Mouse (Mus musculus) midbrain, embryonic 12.5 days (tissue): ENCODE results near the gene Gm17190. TPM values are rescaled to one million over a fixed set of nuclear protein-coding genes. Genes with fewer than 3 reads are reported as not detected.
"Not testable (repeated sequence)": the region's sequence is repeated elsewhere in the genome, so short reads cannot be mapped to it uniquely, and the experiment has no call there.

Experiments
- ATAC-seq: fragments of 200-750 bp; cut with Nextera tagmentation; 2 replicates; pipeline ENCODE4 v1.8.0; 2017; ENCODE audit warnings: low read depth, moderate TSS enrichment, moderate library complexity; ENCODE audit not compliant: low FRiP score
- H3K27ac ChIP-seq: fragments of 300-500 bp; sonication (generic); replicated peaks from 2 replicates; pipeline ENCODE4 v1.5.1; 2016; ENCODE audit warnings: mild to moderate bottlenecking
- H3K27me3 ChIP-seq: fragments of 300-500 bp; sonication (generic); 2 replicates; pipeline ENCODE4 v1.6.1; 2016; ENCODE audit warnings: mild to moderate bottlenecking
- H3K36me3 ChIP-seq: fragments of 300-500 bp; sonication (generic); 2 replicates; pipeline ENCODE4 v1.6.1; 2016
- H3K4me1 ChIP-seq: fragments of 300-500 bp; sonication (generic); 2 replicates; pipeline ENCODE4 v1.6.1; 2016
- H3K4me2 ChIP-seq: fragments of 300-500 bp; sonication (generic); replicated peaks from 2 replicates; pipeline ENCODE4 v1.6.1; 2016; ENCODE audit warnings: mild to moderate bottlenecking, moderate library complexity
- H3K4me3 ChIP-seq: fragments of 300-500 bp; sonication (generic); 2 replicates; pipeline ENCODE4 v1.5.1; 2016; ENCODE audit warnings: mild to moderate bottlenecking
- H3K9ac ChIP-seq: fragments of 300-500 bp; sonication (generic); replicated peaks from 2 replicates; pipeline ENCODE4 v1.6.1; 2016; ENCODE audit warnings: mild to moderate bottlenecking, moderate library complexity
- H3K9me3 ChIP-seq: fragments of 300-500 bp; sonication (generic); 2 replicates; pipeline ENCODE4 v1.6.1; 2016; ENCODE audit warnings: mild to moderate bottlenecking
- WGBS: fragments of 180-500 bp; shearing (Covaris S2); methylation state at CpG from one replicate; pipeline ENCODE4 v1.1.7; 2016; 5-methylcytosine and 5-hydroxymethylcytosine counted together
- polyA plus RNA-seq: library from polyadenylated mRNA; unstranded; fragments of >200 nt; fragmentation: Nextera tagmentation; extraction: Ambion mirVana; gene quantifications from 2 replicates; pipeline ENCODE4 v1.2.1, GENCODE M21; 2016

Gm17190 gene
- polyA plus RNA-seq, result not detected in 2 replicates

DNA sequence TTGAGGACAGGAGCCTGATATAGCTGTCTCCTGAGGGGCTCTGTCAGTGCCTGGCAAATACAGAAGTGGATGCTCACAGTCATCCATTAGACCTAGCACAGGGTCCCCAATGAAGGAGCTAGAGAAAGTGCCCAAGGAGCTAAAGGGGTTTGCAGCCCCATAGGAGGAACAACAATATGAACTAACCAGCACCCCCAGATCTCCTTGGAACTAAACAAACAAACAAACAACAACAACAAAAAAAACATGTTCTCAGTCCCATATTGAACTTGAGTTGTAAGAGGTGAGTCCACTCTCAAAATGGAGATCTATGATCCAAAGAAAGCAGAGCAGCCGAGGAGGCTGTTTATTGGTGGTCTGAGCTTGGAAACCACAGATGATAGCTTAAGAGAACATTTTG lies at the start of gene Gm17190:
Gene Gm17190, plus strand, starts transcription at position 301 of the 400 bp plus-strand sequence.
- H3K9me3 ChIP-seq, H3K9ac ChIP-seq, H3K4me2 ChIP-seq, H3K27me3 ChIP-seq, ATAC-seq, H3K4me1 ChIP-seq, H3K27ac ChIP-seq, H3K4me3 ChIP-seq, H3K36me3 ChIP-seq: not testable (repeated sequence)
- 100% methylated on average over 1 of the region's 1 CpGs for WGBS

DNA sequence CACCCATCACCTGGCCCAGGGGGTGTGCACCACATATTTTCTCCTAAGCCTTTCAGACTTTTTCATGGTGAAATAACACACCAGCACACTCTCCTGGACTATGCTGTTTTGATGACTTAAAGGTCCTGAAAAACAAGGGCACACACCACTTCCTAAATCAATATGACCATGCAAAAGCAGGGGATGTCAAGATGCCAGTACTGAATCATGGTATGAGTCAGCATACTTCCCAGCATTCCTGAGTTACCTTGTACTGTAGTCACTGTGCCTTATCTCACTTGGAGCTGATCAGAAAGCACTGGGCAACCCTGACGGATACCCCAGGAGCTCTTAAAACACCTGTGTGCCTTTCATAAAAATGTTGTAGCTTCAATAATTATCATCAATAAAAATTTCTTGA lies 42.3 kb upstream of the Gm17190 start:
- WGBS, result 70% methylated on average over 1 of the region's 1 CpGs
- ATAC-seq, result no peak
- H3K4me1 ChIP-seq, result no peaks in the 10 kb centered on the region
- no peaks in the 10 kb centered on the region for H3K36me3 ChIP-seq
- H3K9ac ChIP-seq, result no peak overlapping the region
- no peaks in the 10 kb centered on the region for H3K9me3 ChIP-seq
- no peak overlapping the region for H3K4me2 ChIP-seq
- H3K27ac ChIP-seq, result no peak overlapping the region
- H3K4me3 ChIP-seq, result no peak overlapping the region
- no peaks in the 10 kb centered on the region for H3K27me3 ChIP-seq

DNA sequence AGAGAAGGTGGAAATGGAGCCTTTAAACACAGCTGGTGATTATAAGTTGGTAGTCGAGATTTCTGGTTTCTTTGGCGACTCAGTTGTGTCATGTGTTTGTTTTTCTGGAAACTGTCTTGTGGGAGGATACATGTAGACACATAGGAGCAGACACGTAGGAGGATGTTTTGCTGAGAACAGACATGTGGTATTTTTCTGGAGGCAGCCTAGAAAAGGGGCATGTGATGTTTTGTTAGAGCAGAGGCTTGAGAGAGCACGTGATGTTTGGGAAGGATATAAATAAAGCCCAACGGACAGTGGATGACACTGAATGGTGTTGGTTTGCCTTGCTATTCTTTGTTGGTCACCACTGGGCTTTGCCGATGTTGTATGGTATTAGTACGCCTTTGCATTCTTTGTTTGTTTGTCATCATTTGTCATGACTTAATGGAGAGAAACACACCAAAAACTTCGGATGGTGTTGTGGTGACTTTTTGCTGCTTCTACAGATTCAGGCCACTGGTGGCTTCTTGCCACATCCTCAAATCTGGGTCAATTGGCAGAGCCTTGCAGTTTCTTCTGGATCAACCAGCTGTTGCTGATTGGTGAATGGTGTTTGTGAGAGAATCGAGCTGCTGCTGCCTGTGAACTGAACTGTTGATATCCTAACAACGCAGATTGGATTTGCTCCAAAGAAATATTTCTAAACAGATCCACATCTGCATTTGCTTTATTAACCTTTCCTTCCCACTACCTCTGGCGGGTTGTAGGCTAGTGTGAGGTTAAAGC lies 41.4 kb upstream of the Gm17190 start:
- Histone ChIP-seq H3K27me3 (no peaks in the 10 kb centered on the region), H3K4me1 (no peaks in the 10 kb centered on the region), H3K4me2 (no peak overlapping the region), H3K36me3 (no peaks in the 10 kb centered on the region), H3K27ac (no peak overlapping the region), H3K9ac (no peak overlapping the region), H3K4me3 (no peak overlapping the region), H3K9me3 (no peaks in the 10 kb centered on the region)
- 85% methylated on average over 11 of the region's 11 CpGs for WGBS
- ATAC-seq, result no peak

DNA sequence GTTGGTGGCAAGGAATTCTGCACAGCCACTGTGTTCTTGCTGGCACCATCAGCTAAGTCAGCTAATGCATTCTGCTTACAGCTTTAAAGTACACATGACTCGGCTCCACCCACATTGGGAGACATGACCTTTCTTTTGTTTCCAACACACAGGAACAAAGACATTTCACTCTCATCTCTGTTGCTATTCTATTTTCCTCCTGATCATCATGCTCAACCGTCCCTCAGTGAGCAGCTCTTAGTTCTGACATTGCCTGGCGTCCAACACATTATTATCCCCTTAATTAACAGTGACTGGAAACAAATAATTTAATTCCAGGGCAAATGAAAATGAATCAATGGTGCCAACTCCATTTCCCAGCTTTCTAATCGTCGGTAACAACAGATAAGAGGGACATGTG lies 36.5 kb upstream of the Gm17190 start:
- H3K36me3 ChIP-seq, result no peaks in the 10 kb centered on the region
- WGBS, result 44% methylated on average over 5 of the region's 5 CpGs
- no peak overlapping the region for H3K4me3 ChIP-seq
- no peaks in the 10 kb centered on the region for H3K9me3 ChIP-seq
- ATAC-seq, result no peak
- no peaks in the 10 kb centered on the region for H3K4me1 ChIP-seq
- no peak overlapping the region for H3K9ac ChIP-seq
- no peak overlapping the region for H3K4me2 ChIP-seq
- H3K27ac ChIP-seq, result no peak overlapping the region
- no peaks in the 10 kb centered on the region for H3K27me3 ChIP-seq

DNA sequence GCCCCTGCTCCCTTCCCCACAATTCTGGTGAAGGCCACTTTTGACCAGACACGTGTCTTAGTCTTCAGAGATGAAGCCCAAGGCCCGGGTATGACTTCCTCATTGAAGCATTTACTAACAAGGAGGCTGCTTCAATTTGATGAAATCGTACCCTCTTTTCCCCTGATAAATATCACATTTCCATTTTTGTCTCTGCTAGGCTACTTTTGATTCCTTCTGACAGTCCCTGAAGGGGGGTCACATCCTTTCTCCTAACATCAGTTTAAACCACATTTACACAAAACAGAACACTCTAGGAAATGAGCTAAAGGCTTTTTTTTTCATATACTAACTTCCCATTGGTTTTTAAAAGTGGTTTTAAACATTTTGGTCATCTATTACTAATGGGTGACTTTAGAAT lies 29.1 kb upstream of the Gm17190 start:
- Histone ChIP-seq H3K4me1 (no peaks in the 10 kb centered on the region), H3K4me2 (no peak overlapping the region), H3K9ac (no peak overlapping the region), H3K9me3 (no peaks in the 10 kb centered on the region), H3K4me3 (no peak overlapping the region), H3K27me3 (no peaks in the 10 kb centered on the region), H3K36me3 (no peaks in the 10 kb centered on the region), H3K27ac (no peak overlapping the region)
- ATAC-seq, result no peak
- 92% methylated on average over 3 of the region's 3 CpGs for WGBS

DNA sequence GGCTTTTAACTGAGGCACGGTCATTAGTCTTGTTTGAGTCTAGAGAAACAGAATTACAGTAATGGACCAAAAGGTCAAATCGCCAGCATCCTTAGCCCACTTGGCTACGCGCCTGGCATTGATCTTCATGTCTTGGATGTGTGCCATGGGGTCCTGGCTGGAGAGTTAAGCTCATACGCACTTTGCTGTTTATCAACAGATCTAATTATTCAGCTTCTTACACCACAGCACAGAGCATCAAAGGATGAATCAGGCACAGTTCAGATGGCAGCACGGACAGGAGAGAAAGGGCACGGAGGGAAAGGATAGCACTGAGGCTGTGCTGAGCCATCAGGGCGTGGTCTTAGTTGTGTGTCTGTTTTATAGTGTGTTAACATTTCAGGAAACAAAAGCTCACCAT lies 8.3 kb upstream of the Gm17190 start:
- H3K9ac ChIP-seq, result no peak overlapping the region
- H3K9me3 ChIP-seq, result no peaks in the 10 kb centered on the region
- no peak for ATAC-seq
- H3K4me2 ChIP-seq, result no peak overlapping the region
- no peak overlapping the region for H3K27ac ChIP-seq
- H3K27me3 ChIP-seq, result no peaks in the 10 kb centered on the region
- H3K4me1 ChIP-seq, result no peaks in the 10 kb centered on the region
- H3K36me3 ChIP-seq, result no peaks in the 10 kb centered on the region
- H3K4me3 ChIP-seq, result no peak overlapping the region
- 67% methylated on average over 8 of the region's 8 CpGs for WGBS

DNA sequence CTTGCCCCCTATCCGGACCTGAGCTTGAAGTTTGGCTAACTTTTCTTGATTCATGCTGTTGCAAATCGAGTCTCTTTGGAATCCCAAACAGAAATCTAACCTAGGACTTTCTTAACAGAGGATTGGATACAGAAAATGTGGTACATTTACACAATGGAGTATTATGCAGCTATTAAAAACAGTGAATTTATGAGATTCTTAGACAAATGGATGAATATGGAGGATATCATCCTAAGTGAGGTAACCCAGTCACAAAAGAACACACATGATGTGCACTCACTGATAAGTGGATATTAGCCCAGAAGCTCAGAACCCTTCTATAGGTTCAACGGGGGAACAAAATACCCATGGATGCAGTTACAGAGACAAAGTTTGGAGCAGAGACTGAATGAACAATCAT lies 578 bp upstream of the Gm17190 start, which contains the start of gene Gm20075:
Gene Gm20075, minus strand, starts transcription at position 101 of the 400 bp plus-strand sequence.
- not testable (repeated sequence) for H3K27ac ChIP-seq, H3K4me2 ChIP-seq, ATAC-seq, H3K4me1 ChIP-seq, H3K9me3 ChIP-seq, H3K27me3 ChIP-seq, H3K9ac ChIP-seq, H3K4me3 ChIP-seq, H3K36me3 ChIP-seq
- WGBS, result 88% methylated on average over 3 of the region's 3 CpGs

DNA sequence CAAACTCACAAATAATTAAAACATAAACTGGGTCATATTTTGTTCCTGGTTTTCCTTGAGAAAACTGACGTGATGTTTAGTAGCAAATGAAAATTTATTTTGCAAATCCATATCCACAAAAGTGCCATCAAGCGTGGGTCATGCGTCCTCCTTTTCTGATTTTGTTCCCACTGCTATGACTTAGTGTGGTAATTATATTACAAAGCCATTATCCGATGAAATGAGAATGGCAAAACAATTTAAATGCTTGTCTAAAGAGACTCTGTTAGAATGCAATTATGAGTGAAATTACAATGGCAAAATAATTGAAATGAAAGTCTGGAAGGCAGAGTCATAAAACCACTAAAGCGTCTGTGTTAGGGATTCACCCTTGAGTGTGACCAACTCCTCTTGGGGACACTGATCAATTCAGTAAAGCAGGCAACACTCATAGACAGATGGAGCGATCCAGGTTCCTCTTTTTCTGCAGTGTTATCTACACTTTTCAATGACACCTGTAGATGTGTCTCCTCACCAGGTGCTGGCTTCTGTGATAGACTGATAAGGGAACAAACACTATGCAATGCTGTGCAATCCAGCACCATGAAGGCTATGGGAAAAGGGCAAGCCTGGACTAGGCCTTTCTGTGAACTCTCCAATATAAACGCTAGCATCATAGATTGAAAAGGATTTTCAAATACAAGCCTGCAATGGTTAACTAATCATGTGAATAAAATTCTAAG lies 3.9 kb downstream of the Gm17190 start:
- WGBS, result 87% methylated on average over 7 of the region's 7 CpGs
- Histone ChIP-seq H3K4me3 (no peak overlapping the region), H3K27ac (no peak overlapping the region), H3K4me2 (no peak overlapping the region), H3K27me3 (no peaks in the 10 kb centered on the region), H3K9me3 (no peaks in the 10 kb centered on the region), H3K36me3 (no peaks in the 10 kb centered on the region), H3K4me1 (no peaks in the 10 kb centered on the region), H3K9ac (no peak overlapping the region)
- ATAC-seq, result no peak

DNA sequence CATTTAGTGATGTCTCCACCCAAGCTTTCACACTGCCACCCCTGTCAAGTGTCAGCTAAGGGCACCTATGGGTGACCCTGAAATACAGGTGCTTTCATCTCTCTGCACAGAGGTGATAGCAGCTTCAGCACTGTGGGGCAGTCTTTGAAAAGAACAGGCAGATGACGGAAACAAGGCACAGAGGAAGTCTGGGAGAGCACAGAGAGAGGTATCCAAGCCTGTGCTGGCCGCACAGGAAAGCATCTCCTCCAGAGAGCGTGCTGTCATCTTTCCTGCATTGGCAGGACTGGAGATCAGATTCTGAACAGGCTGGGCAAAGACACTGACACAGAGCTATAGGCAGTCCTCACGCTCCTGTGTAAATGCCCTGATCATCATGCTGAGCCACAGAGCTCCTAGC lies 9.1 kb downstream of the Gm17190 start:
- Histone ChIP-seq H3K27me3 (no peaks in the 10 kb centered on the region), H3K4me1 (no peaks in the 10 kb centered on the region), H3K27ac (no peak overlapping the region), H3K4me2 (no peak overlapping the region), H3K9ac (no peak overlapping the region), H3K4me3 (no peak overlapping the region), H3K9me3 (no peaks in the 10 kb centered on the region), H3K36me3 (no peaks in the 10 kb centered on the region)
- WGBS, result 70% methylated on average over 4 of the region's 4 CpGs
- no peak for ATAC-seq

DNA sequence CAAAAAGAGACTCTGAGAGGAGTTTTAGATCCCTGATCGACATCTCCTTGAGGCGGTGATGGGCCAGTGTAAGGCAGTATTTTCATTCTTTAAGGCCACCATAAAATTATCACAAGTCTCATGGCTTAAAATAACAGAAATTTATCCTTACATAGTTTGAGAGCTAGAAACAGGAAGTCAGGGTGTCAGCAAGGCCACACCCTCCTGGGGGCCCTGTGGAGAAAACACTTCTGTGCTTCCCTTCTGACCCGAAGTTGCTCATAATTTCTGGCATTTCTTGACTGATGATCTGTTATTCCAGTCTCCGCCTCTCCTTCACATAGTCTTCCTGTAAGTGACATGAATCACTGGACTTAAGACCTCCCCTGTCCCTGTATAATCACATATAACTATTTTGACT lies 24.5 kb downstream of the Gm17190 start:
- no peaks in the 10 kb centered on the region for H3K4me1 ChIP-seq
- no peak overlapping the region for H3K4me2 ChIP-seq
- H3K36me3 ChIP-seq, result no peaks in the 10 kb centered on the region
- no peaks in the 10 kb centered on the region for H3K9me3 ChIP-seq
- ATAC-seq, result no peak
- H3K4me3 ChIP-seq, result no peak overlapping the region
- no peaks in the 10 kb centered on the region for H3K27me3 ChIP-seq
- WGBS, result 83% methylated on average over 4 of the region's 4 CpGs
- H3K27ac ChIP-seq, result no peak overlapping the region
- no peak overlapping the region for H3K9ac ChIP-seq

DNA sequence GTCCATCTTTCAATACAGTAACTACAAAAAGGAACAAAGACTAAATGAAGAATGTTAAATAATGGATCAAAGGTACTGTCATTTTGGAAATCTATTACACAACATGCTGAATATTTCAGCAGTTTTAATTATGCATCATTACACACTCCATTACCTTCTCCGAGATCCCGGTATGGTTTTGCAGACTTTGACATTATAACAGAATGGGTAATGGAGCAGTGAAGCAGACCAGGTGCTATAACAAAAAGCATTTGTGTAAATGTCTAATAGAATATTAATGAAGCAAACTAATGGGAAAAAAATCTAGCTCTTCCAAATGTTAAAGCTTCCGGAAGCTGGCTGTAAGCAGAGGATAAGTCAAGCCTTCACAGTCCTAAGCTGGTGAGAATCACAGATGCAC lies 28.9 kb downstream of the Gm17190 start:
- WGBS, result 65% methylated on average over 3 of the region's 3 CpGs
- no peak overlapping the region for H3K4me2 ChIP-seq
- H3K36me3 ChIP-seq, result no peaks in the 10 kb centered on the region
- ATAC-seq, result no peak
- no peaks in the 10 kb centered on the region for H3K9me3 ChIP-seq
- H3K27ac ChIP-seq, result no peak overlapping the region
- no peak overlapping the region for H3K4me3 ChIP-seq
- H3K9ac ChIP-seq, result no peak overlapping the region
- no peaks in the 10 kb centered on the region for H3K4me1 ChIP-seq
- no peaks in the 10 kb centered on the region for H3K27me3 ChIP-seq

DNA sequence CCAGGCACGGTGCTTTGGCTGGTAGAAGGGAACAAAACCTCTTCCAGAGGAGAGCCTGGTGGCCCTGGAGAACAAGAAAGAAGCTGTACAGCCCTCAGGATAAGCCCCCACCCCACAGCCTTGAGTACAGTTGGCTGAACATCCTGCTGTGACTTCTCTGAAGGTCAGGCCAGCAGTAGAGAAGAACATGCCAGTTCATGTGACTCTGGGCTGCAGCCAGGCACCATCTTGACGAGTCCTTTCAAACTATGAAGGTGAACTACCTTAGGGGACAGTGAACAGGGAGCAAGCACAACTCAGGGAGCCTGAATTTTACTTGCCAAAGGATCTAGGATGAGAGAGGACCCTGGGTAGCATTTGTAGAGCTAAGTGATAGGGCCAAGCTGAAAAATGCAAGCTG lies 30.9 kb downstream of the Gm17190 start:
- WGBS, result 81% methylated on average over 2 of the region's 2 CpGs
- Histone ChIP-seq H3K27me3 (no peaks in the 10 kb centered on the region), H3K27ac (no peak overlapping the region), H3K9me3 (no peaks in the 10 kb centered on the region), H3K4me3 (no peak overlapping the region), H3K36me3 (no peaks in the 10 kb centered on the region), H3K4me2 (no peak overlapping the region), H3K4me1 (no peaks in the 10 kb centered on the region), H3K9ac (no peak overlapping the region)
- ATAC-seq, result no peak
